Mouse (Mus musculus) midbrain, embryonic 13.5 days (tissue): ENCODE results near the gene Cachd1. TPM values are rescaled to one million over a fixed set of nuclear protein-coding genes. Genes with fewer than 3 reads are reported as not detected.
A peak's percentile ranks its signal among the peaks of the same experiment; 100 is the strongest.

Experiments used
- ATAC-seq: fragments of 200-750 bp; cut with Nextera tagmentation; 2 replicates; pipeline ENCODE4 v1.8.0; 2017; ENCODE audit warnings: mild to moderate bottlenecking, moderate TSS enrichment, moderate library complexity
- H3K27ac ChIP-seq: fragments of 300-500 bp; sonication (generic); 2 replicates; pipeline ENCODE4 v1.5.1; 2015; ENCODE audit warnings: inconsistent platforms, mild to moderate bottlenecking, moderate library complexity
- H3K27me3 ChIP-seq: fragments of 300-500 bp; sonication (generic); 2 replicates; pipeline ENCODE4 v1.6.1; 2015; ENCODE audit warnings: mild to moderate bottlenecking, inconsistent platforms
- H3K36me3 ChIP-seq: fragments of 300-500 bp; sonication (generic); 2 replicates; pipeline ENCODE4 v1.6.1; 2015; ENCODE audit warnings: mild to moderate bottlenecking, inconsistent platforms
- H3K4me1 ChIP-seq: fragments of 300-500 bp; sonication (generic); replicated peaks from 2 replicates; pipeline ENCODE4 v1.6.1; 2015; ENCODE audit warnings: inconsistent platforms
- H3K4me2 ChIP-seq: fragments of 300-500 bp; sonication (generic); replicated peaks from 2 replicates; pipeline ENCODE4 v1.6.1; 2015; ENCODE audit warnings: moderate library complexity, mild to moderate bottlenecking, inconsistent platforms
- H3K4me3 ChIP-seq: fragments of 300-500 bp; sonication (generic); replicated peaks from 2 replicates; pipeline ENCODE4 v1.5.1; 2015; ENCODE audit warnings: mild to moderate bottlenecking, inconsistent platforms
- H3K9ac ChIP-seq: fragments of 300-500 bp; sonication (generic); replicated peaks from 2 replicates; pipeline ENCODE4 v1.6.1; 2015; ENCODE audit warnings: mild to moderate bottlenecking, inconsistent platforms
- H3K9me3 ChIP-seq: fragments of 300-500 bp; sonication (generic); 2 replicates; pipeline ENCODE4 v1.6.1; 2016; ENCODE audit warnings: mild to moderate bottlenecking, inconsistent platforms
- WGBS: fragments of 180-500 bp; shearing (Covaris S2); methylation state at CpG from one replicate; pipeline ENCODE4 v1.1.7; 2015; 5-methylcytosine and 5-hydroxymethylcytosine counted together
- polyA plus RNA-seq: library from polyadenylated mRNA; unstranded; fragments of >200 nt; fragmentation: Nextera tagmentation; extraction: Ambion mirVana; gene quantifications from 2 replicates; pipeline ENCODE4 v1.2.1, GENCODE M21; 2015

The Cachd1 gene
- polyA plus RNA-seq, 1 experiment from 2014 or later, result 38.9 TPM

- Histone ChIP-seq H3K4me1 (peaks cover 21% of the 10 kb centered on the region), H3K4me3 (no peak overlapping the region), H3K4me2 (no peak overlapping the region), H3K27ac (0 out of 2 replicates have a peak overlapping the region, but pooled peaks have one; percentile 11), H3K9ac (no peak overlapping the region), H3K36me3 (peaks cover 3% of the 10 kb centered on the region), H3K27me3 (no peaks in the 10 kb centered on the region), H3K9me3 (no peaks in the 10 kb centered on the region)
- 75% methylated on average over 3 of the region's 3 CpGs for WGBS
- no peak for ATAC-seq
Measured at GRCm38 (mm10) chr4:100944276-100944675, 167.8 kb downstream of the Cachd1 start.

- Histone ChIP-seq H3K27ac (no peak overlapping the region), H3K36me3 (peaks cover 7% of the 10 kb centered on the region), H3K9me3 (no peaks in the 10 kb centered on the region), H3K4me1 (peaks cover 21% of the 10 kb centered on the region), H3K4me2 (no peak overlapping the region), H3K9ac (no peak overlapping the region), H3K27me3 (no peaks in the 10 kb centered on the region), H3K4me3 (no peak overlapping the region)
- WGBS, result 88% methylated on average over 13 of the region's 13 CpGs
- ATAC-seq, result 0 out of 2 replicates have a peak, but pooled peaks have one; percentile 40
Measured at GRCm38 (mm10) chr4:100945171-100945899, 168.9 kb downstream of the Cachd1 start.

DNA sequence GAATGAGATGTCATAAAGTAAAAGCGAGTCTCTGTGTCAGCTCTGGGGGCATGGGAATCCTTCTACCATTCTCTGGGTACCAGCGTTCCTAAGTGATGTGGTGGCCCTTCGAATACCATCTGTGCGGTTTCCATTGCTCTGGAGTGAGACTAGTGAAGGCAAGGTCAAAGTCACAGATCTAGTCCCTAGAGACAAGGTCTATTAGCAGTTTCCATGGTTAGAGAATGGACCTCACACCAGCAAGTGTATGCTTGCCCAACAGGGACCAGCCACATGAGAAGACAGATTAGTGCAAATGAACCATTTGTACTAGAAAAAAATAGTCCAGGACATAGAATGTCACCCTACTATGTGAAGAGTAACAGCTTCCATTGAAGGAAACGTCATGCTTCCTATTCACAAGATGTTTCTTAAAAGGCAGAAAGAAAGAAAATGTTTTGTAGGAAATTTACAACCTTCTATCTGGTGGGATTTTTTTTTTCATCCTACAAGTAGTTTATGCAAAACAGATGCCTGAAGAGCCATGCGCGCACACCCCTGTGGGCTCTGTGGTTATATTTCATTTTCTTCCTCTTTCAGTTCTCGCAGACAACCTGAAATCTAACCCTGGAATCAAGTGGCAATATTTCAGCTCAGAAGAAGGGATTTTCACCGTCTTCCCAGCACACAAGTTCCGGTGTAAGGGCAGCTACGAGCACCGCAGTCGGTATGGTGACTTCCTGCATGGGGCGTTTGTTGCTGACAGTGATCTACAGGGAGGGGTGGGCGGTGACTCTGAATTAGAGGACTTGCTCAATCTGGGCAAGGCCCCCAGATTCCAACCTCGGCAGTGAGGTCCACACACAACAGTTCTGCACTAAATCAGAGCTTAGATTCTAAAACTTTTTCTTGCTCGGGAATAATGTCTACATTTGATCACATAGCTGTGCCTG lies 172.3 kb downstream of the Cachd1 start:
- Histone ChIP-seq H3K36me3 (peaks cover 22% of the 10 kb centered on the region), H3K9ac (no peak overlapping the region), H3K27ac (no peak overlapping the region), H3K27me3 (no peaks in the 10 kb centered on the region), H3K4me1 (peaks cover 28% of the 10 kb centered on the region), H3K4me2 (no peak overlapping the region), H3K9me3 (no peaks in the 10 kb centered on the region), H3K4me3 (no peak overlapping the region)
- 86% methylated on average over 17 of the region's 17 CpGs for WGBS
- no peak for ATAC-seq

DNA sequence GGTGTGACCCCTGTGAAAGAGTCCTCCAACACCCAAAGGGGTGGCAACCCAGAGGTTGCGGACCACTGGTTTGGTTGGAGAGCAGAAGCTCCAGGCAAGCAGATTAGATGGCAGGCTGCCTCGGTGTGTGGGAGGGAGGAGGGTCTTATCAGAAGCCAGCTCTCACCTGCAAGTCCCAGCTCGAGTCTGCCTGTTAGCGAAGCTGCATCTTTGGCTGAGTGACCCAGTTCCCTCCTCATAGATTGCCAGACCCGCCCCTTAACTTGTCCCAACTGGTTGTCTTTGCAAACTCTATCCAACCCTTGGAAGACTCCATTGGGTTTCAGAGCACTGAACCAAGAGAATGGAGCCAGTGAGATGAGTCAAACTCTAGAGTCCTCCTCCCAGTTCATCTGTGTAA lies 173.8 kb downstream of the Cachd1 start:
- no peak for ATAC-seq
- H3K4me3 ChIP-seq, result no peak overlapping the region
- no peak overlapping the region for H3K27ac ChIP-seq
- H3K9me3 ChIP-seq, result no peaks in the 10 kb centered on the region
- peaks cover 20% of the 10 kb centered on the region for H3K4me1 ChIP-seq
- H3K9ac ChIP-seq, result no peak overlapping the region
- H3K27me3 ChIP-seq, result no peaks in the 10 kb centered on the region
- H3K4me2 ChIP-seq, result no peak overlapping the region
- 80% methylated on average over 5 of the region's 5 CpGs for WGBS
- peaks cover 33% of the 10 kb centered on the region for H3K36me3 ChIP-seq

DNA sequence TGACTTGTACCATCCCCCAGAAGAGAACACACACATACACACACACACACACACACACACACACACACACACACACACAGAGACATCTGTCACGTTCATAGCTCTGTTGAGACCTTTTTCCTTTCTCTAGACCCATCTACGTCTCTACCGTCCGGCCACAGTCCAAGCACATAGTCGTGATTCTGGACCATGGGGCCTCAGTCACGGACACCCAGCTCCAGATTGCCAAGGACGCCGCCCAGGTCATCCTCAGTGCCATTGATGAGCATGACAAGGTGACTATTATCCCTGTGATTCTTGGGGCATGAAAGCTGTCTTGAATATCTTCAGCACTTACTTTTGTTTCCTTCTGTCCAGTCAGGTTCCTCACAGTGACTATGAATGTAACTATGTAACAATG lies 175.4 kb downstream of the Cachd1 start:
- no peak for ATAC-seq
- 82% methylated on average over 8 of the region's 8 CpGs for WGBS
- Histone ChIP-seq H3K4me1 (peaks cover 13% of the 10 kb centered on the region), H3K36me3 (peaks cover 44% of the 10 kb centered on the region), H3K9me3 (no peaks in the 10 kb centered on the region), H3K27ac (no peak overlapping the region), H3K4me3 (no peak overlapping the region), H3K27me3 (no peaks in the 10 kb centered on the region), H3K9ac (no peak overlapping the region), H3K4me2 (no peak overlapping the region)

DNA sequence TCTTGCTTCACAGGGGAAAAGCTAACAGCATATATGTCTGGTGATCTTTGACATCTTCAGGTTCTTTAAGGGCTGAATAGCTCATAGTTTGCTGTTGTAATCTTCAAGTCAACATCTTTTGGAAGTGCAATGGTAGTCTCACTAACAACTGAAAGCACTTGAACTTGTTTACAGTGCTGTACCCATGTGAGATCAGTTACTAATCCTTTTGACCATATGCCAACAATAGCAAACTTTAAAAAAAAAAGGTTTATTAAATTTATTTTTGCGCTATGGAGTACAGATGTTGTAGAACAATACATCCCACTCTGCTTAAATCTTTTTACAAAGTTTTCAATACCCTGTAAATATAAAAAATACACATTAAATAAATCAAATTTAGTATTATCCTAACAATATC lies 186.9 kb downstream of the Cachd1 start:
- H3K36me3 ChIP-seq, result peaks cover 84% of the 10 kb centered on the region

GRCm38 (mm10) chr4:100963796-100964195 lies 187.3 kb downstream of the Cachd1 start:
- H3K36me3 ChIP-seq, result peaks cover 83% of the 10 kb centered on the region
- H3K27me3 ChIP-seq, result no peaks in the 10 kb centered on the region
- 0 out of 2 replicates have a peak, but pooled peaks cover 3% of the 10 kb centered on the region for H3K4me1 ChIP-seq
- ATAC-seq, result no peak
- no peak overlapping the region for H3K4me3 ChIP-seq
- no peak overlapping the region for H3K9ac ChIP-seq
- no peak overlapping the region for H3K4me2 ChIP-seq
- no peak overlapping the region for H3K27ac ChIP-seq
- 93% methylated on average over 8 of the region's 8 CpGs for WGBS
- no peaks in the 10 kb centered on the region for H3K9me3 ChIP-seq

More for the DNA sequence above, 186.9 kb downstream of the Cachd1 start:
- no peak overlapping the region for H3K27ac ChIP-seq
- WGBS, result 95% methylated on average over 1 of the region's 1 CpGs
- ATAC-seq, result no peak
- H3K4me2 ChIP-seq, result no peak overlapping the region
- H3K9me3 ChIP-seq, result no peaks in the 10 kb centered on the region
- no peaks in the 10 kb centered on the region for H3K27me3 ChIP-seq
- no peak overlapping the region for H3K9ac ChIP-seq
- no peak overlapping the region for H3K4me3 ChIP-seq
- H3K4me1 ChIP-seq, result 0 out of 2 replicates have a peak, but pooled peaks cover 3% of the 10 kb centered on the region

DNA sequence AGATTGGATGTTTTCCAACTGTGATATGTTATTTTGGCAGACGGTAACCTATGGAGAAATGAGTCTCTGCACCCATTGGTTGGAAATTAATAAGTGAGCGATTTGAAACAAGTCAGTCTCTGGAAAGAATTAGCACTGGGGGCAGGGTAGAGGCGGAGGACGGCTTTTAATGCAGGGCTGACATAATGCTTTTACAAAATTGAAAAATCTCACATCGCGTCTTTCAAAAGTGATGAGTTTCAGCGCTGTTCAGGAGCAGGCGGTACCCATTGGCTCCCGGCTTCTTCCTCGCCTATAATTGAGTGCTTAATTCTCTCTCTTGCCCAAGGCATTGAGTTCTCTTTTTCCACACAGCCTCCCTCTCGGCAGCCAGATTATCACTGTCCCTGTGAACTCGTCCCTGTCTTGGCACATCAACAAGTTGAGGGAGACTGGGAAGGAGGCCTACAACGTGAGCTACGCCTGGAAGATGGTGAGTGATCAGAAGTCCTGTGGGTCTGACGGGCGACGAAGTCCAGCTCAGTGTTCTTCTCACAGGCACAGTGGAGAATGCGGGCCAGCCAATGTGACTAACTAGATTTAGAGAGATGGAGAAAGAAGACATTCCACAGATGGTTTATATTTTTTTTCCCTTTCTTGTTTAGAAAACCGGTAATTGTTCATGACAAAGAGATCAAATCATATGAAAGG lies 191.4 kb downstream of the Cachd1 start:
- peaks cover 76% of the 10 kb centered on the region for H3K36me3 ChIP-seq
- WGBS, result 73% methylated on average over 19 of the region's 19 CpGs
- ATAC-seq, result no peak

DNA sequence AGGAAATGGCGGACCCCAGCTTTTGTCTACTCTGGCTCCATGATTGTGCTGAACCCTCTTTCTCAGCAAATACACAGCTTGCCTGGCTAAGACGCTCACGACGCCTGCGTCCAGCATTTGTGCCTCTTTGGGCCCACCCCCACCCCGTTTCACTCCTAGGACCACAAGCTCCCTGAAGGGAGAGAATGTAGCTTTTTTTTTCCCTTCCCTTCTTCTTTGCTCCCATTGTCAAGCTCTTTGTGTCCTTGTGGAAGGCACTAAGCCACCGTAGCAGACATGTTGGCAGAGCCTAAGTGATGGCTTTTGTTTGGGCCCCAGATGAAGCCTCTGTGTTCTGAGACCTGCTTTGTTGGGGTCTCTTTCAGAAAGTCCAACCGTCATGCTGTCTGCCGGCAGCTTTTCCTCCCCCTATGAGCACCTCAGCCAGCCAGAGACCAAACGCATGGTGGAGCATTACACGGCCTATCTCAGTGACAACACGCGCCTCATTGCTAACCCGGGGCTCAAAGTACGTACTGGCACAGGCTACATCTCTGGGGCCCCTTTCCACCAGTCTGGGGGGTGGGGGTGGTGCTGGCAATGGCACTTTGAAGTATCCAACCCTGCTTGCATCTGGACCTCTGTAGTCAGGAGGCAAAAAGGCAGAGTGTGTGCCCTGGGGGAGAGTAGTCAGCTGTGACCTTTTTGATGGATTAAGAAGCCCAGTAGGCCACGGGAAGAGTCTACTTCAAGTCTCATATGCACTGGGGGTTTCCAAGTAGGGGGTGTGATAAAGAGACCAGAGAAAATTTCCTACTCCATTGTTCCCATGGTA lies 197.4 kb downstream of the Cachd1 start:
- H3K9ac ChIP-seq, result no peak overlapping the region
- H3K27me3 ChIP-seq, result no peaks in the 10 kb centered on the region
- H3K27ac ChIP-seq, result peak overlapping the region; percentile 86
- 12% methylated on average over 16 of the region's 16 CpGs for WGBS
- peak; percentile 94 for ATAC-seq
- no peaks in the 10 kb centered on the region for H3K9me3 ChIP-seq
- H3K36me3 ChIP-seq, result peaks cover 63% of the 10 kb centered on the region
- peaks cover 22% of the 10 kb centered on the region for H3K4me1 ChIP-seq
- no peak overlapping the region for H3K4me3 ChIP-seq
- H3K4me2 ChIP-seq, result no peak overlapping the region

More for the DNA sequence above, 191.4 kb downstream of the Cachd1 start:
- Histone ChIP-seq H3K9me3 (no peaks in the 10 kb centered on the region), H3K9ac (no peak overlapping the region), H3K27ac (no peak overlapping the region), H3K4me3 (no peak overlapping the region), H3K4me2 (no peak overlapping the region), H3K27me3 (no peaks in the 10 kb centered on the region), H3K4me1 (no peaks in the 10 kb centered on the region)

- H3K9ac ChIP-seq, result no peak overlapping the region
- H3K4me2 ChIP-seq, result peak overlapping the region; percentile 13; the same call in 1 of the 2 replicates
- no peaks in the 10 kb centered on the region for H3K9me3 ChIP-seq
- H3K4me3 ChIP-seq, result no peak overlapping the region
- 17% methylated on average over 14 of the region's 14 CpGs for WGBS
- no peaks in the 10 kb centered on the region for H3K27me3 ChIP-seq
- ATAC-seq, result peak; percentile 77
- H3K36me3 ChIP-seq, result peaks cover 56% of the 10 kb centered on the region
- peak overlapping the region; percentile 86 for H3K27ac ChIP-seq
- H3K4me1 ChIP-seq, result peaks cover 22% of the 10 kb centered on the region
Measured at GRCm38 (mm10) chr4:100974455-100975035, 198.1 kb downstream of the Cachd1 start.

DNA sequence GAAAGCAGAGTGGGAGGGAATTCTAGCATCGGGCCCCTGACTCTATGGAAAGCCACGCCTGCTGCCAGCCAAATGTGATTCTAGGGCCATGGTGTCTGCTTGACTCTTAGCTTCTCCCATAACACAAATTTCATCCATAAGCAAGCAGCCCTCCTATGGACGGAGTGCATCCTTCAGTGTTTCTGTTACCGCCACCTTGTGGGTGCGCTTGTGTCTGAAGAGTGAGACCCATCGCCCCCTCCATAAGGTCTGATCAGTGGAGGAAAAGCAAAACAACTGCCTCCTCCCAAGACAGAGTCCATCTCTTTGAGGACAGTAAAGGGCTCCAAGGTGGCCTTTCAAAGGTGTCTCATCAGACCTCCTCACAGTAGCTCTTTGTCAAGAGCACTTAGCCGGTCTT lies 201.0 kb downstream of the Cachd1 start:
- Histone ChIP-seq H3K36me3 (peaks cover 53% of the 10 kb centered on the region), H3K9ac (no peak overlapping the region), H3K27me3 (no peaks in the 10 kb centered on the region), H3K4me1 (peaks cover 36% of the 10 kb centered on the region), H3K27ac (no peak overlapping the region), H3K4me3 (no peak overlapping the region), H3K4me2 (no peak overlapping the region), H3K9me3 (no peaks in the 10 kb centered on the region)
- ATAC-seq, result no peak
- 90% methylated on average over 7 of the region's 7 CpGs for WGBS
